Mouse (Mus musculus) neural tube, embryonic 11.5 days (tissue): ENCODE measurements around the gene Cfap54. TPM values are rescaled to one million over a fixed set of nuclear protein-coding genes. Genes with fewer than 3 reads are reported as not detected.

Source experiments
- ATAC-seq: fragments of 200-750 bp; cut with Nextera tagmentation; 2 replicates; pipeline ENCODE4 v1.8.0; 2017; ENCODE audit warnings: moderate number of reproducible peaks, mild to moderate bottlenecking, moderate TSS enrichment, moderate library complexity; ENCODE audit not compliant: insufficient read depth, low FRiP score, low TSS enrichment
- DNase-seq: peaks from one replicate; pipeline ENCODE4 v3.0.0-alpha.2; 2015; ENCODE audit warnings: low spot score
- H3K27ac ChIP-seq: fragments of 300-500 bp; sonication (generic); 2 replicates; pipeline ENCODE4 v1.5.1; 2014; ENCODE audit warnings: low read depth, mild to moderate bottlenecking, low read length
- H3K27me3 ChIP-seq: fragments of 300-500 bp; sonication (generic); 2 replicates; pipeline ENCODE4 v1.6.1; 2014; ENCODE audit warnings: mild to moderate bottlenecking, low read length, mixed read lengths; ENCODE audit not compliant: control insufficient read depth, insufficient read depth
- H3K36me3 ChIP-seq: fragments of 300-500 bp; sonication (generic); 2 replicates; pipeline ENCODE4 v1.6.1; 2014; ENCODE audit warnings: mild to moderate bottlenecking, low read length, moderate library complexity, mixed read lengths; ENCODE audit not compliant: control insufficient read depth, insufficient read depth
- H3K4me1 ChIP-seq: fragments of 300-500 bp; sonication (generic); 2 replicates; pipeline ENCODE4 v1.6.1; 2014; ENCODE audit warnings: low read length, mixed read lengths; ENCODE audit not compliant: control insufficient read depth, insufficient read depth
- H3K4me2 ChIP-seq: fragments of 300-500 bp; sonication (generic); 2 replicates; pipeline ENCODE4 v1.6.1; 2014; ENCODE audit warnings: low read depth, mild to moderate bottlenecking, moderate library complexity
- H3K4me3 ChIP-seq: fragments of 300-500 bp; sonication (generic); 2 replicates; pipeline ENCODE4 v1.5.1; 2014; ENCODE audit warnings: low read depth, low read length
- H3K9ac ChIP-seq: fragments of 300-500 bp; sonication (generic); 2 replicates; pipeline ENCODE4 v1.6.1; 2014; ENCODE audit warnings: mild to moderate bottlenecking, low read length
- H3K9me3 ChIP-seq: fragments of 300-500 bp; sonication (generic); 2 replicates; pipeline ENCODE4 v1.6.1; 2016; ENCODE audit warnings: low read length; ENCODE audit not compliant: control insufficient read depth
- WGBS: fragments of 180-500 bp; shearing (Covaris S2); extraction: QIAGEN DNeasy Blood & Tissue Kit; methylation state at CpG from one replicate; pipeline ENCODE4 v1.1.7; 2014; 5-methylcytosine and 5-hydroxymethylcytosine counted together
- polyA plus RNA-seq: library from polyadenylated mRNA; unstranded; fragments of >200 nt; fragmentation: Nextera tagmentation; extraction: Ambion mirVana; gene quantifications from 2 replicates; pipeline ENCODE4 v1.2.1, GENCODE M21; 2014

Gene Cfap54
- polyA plus RNA-seq, 1 experiment from 2014 or later, result 0.21 TPM

GRCm38 (mm10) chr10:92788410-92789096, 292.9 kb downstream of the Cfap54 start:
- no peaks in the 10 kb centered on the region for H3K36me3 ChIP-seq
- H3K27me3 ChIP-seq, result no peaks in the 10 kb centered on the region
- H3K4me2 ChIP-seq, result no peak overlapping the region
- DNase-seq (no peak), ATAC-seq (no peak)
- 64% methylated on average over 13 of the region's 13 CpGs for WGBS
- no peak overlapping the region for H3K27ac ChIP-seq
- H3K4me3 ChIP-seq, result no peak overlapping the region
- no peaks in the 10 kb centered on the region; the same call in 1 of the 2 replicates for H3K4me1 ChIP-seq
- no peaks in the 10 kb centered on the region for H3K9me3 ChIP-seq
- H3K9ac ChIP-seq, result no peak overlapping the region

GRCm38 (mm10) chr10:92782691-92783090, 298.7 kb downstream of the Cfap54 start:
- Histone ChIP-seq H3K9me3 (no peaks in the 10 kb centered on the region), H3K4me3 (no peak overlapping the region), H3K36me3 (no peaks in the 10 kb centered on the region), H3K27ac (no peak overlapping the region), H3K4me1 (no peaks in the 10 kb centered on the region), H3K4me2 (no peak overlapping the region), H3K27me3 (no peaks in the 10 kb centered on the region), H3K9ac (no peak overlapping the region)
- DNase-seq (no peak), ATAC-seq (no peak)
- WGBS, result 70% methylated on average over 5 of the region's 5 CpGs

- ATAC-seq (no peak), DNase-seq (no peak)
- WGBS, result 93% methylated on average over 5 of the region's 5 CpGs
- H3K9me3 ChIP-seq, result no peaks in the 10 kb centered on the region
- no peak overlapping the region for H3K9ac ChIP-seq
- no peak overlapping the region for H3K27ac ChIP-seq
- H3K4me2 ChIP-seq, result no peak overlapping the region
- H3K27me3 ChIP-seq, result no peaks in the 10 kb centered on the region
- no peaks in the 10 kb centered on the region for H3K4me1 ChIP-seq
- H3K4me3 ChIP-seq, result no peak overlapping the region
- no peaks in the 10 kb centered on the region for H3K36me3 ChIP-seq
Observed at GRCm38 (mm10) chr10:92754359-92754758, 327.1 kb downstream of the Cfap54 start.

DNA sequence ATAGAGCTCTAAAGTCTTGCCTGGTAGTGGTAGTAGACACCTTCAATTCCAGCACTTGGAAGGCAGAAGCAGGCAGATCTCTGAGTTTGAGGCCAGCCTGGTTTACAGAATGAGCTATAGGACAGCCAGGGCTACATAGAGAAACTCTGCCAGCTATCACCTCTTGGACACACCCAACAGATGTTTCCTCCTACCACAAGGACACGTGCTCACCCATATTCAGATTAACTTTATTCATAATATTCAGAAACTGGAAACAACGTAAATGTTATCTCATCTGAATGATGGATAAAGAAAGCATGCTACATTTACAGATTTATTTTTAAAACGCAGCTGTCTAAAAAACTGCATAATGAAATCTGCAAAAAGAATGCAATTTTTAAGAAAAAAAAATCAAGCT, 351.1 kb downstream of the Cfap54 start:
- no peak overlapping the region for H3K27ac ChIP-seq
- no peaks in the 10 kb centered on the region for H3K36me3 ChIP-seq
- ATAC-seq (no peak), DNase-seq (no peak)
- H3K4me1 ChIP-seq, result no peaks in the 10 kb centered on the region
- no peak overlapping the region for H3K4me2 ChIP-seq
- H3K27me3 ChIP-seq, result no peaks in the 10 kb centered on the region
- no peaks in the 10 kb centered on the region for H3K9me3 ChIP-seq
- no peak overlapping the region for H3K9ac ChIP-seq
- WGBS, result 87% methylated on average over 3 of the region's 3 CpGs
- no peak overlapping the region for H3K4me3 ChIP-seq

- Histone ChIP-seq H3K9me3 (no peaks in the 10 kb centered on the region), H3K9ac (no peak overlapping the region), H3K4me3 (no peak overlapping the region), H3K27me3 (no peaks in the 10 kb centered on the region), H3K36me3 (no peaks in the 10 kb centered on the region), H3K4me1 (no peaks in the 10 kb centered on the region), H3K27ac (no peak overlapping the region), H3K4me2 (no peak overlapping the region)
- WGBS, result 85% methylated on average over 3 of the region's 3 CpGs
- DNase-seq, result no peak
- ATAC-seq, result no peak
Observed at GRCm38 (mm10) chr10:92728723-92729122, 352.7 kb downstream of the Cfap54 start.

Other genes with a start within 250 kb of the Cfap54 start
- 37.3 and 39.7 TPM in 2 replicates for gene Cdk17, start 79.3 kb upstream of the Cfap54 start, polyA plus RNA-seq
- gene Elk3, start 229.5 kb upstream of the Cfap54 start, polyA plus RNA-seq, result 21.9 and 28.1 TPM in 2 replicates